Mouse (Mus musculus) heart, postnatal 25 days (tissue): Measurements from ENCODE around the gene Spata5. TPM values are rescaled to one million over a fixed set of nuclear protein-coding genes. Genes with fewer than 3 reads are reported as not detected.

Experiments
- DNase-seq: peaks from one replicate; pipeline ENCODE4 v3.0.0; 2022; ENCODE audit warnings: low spot score
- intact Hi-C: fragments of 180-260 bp; cut with DNase I; formaldehyde crosslinking; loops from one replicate; pipeline ENCODE4 v1.15.1; 2025
- total RNA-seq, 2 experiments: library from RNA; stranded (reverse); gene quantifications; 2 replicates each; pipeline ENCODE4 v1.2.3; 2021

Spata5 gene
- total RNA-seq, 2 experiments from 2014 or later: 11.9 to 13.7 TPM

GRCm38 (mm10) chr3:37418341-37418740 is 1.4 kb upstream of the Spata5 start:
- intact Hi-C loops: loop anchor here (10.0 kb wide), 1 partner anchor 554 kb away; the partner anchor contains the start of gene 4932438A13Rik
- DNase-seq: no peak

GRCm38 (mm10) chr3:37418961-37419457 is 687 bp upstream of the Spata5 start:
- intact Hi-C loops: loop anchor here (10.0 kb wide), 1 partner anchor 554 kb away; the partner anchor contains the start of gene 4932438A13Rik
- DNase-seq: no peak

- peak; percentile 76 for DNase-seq
- intact Hi-C loops: loop anchor here (10.0 kb wide), 1 partner anchor 1435 kb away; no protein-coding TSS in a partner anchor
These were observed 376 bp downstream of the Spata5 start, which contains the start of gene Nudt6 for GRCm38 (mm10) chr3:37420072-37420471. Nudt6 (minus strand) TSS chr3:37420211.

GRCm38 (mm10) chr3:37420641-37421040 is 945 bp downstream of the Spata5 start:
- intact Hi-C loops: loop anchor here (10.0 kb wide), 1 partner anchor 1434 kb away; no protein-coding TSS in a partner anchor
- DNase-seq: no peak

GRCm38 (mm10) chr3:37421179-37421578 is 1.5 kb downstream of the Spata5 start:
- intact Hi-C loops: loop anchor here (10.0 kb wide), 1 partner anchor 1434 kb away; no protein-coding TSS in a partner anchor
- DNase-seq: no peak

- intact Hi-C loops: loop anchor here (10.0 kb wide), 1 partner anchor 1429 kb away; no protein-coding TSS in a partner anchor
- no peak for DNase-seq
These were observed 6.4 kb downstream of the Spata5 start for GRCm38 (mm10) chr3:37426069-37426468.

- intact Hi-C loops: no loop called here
- no peak for DNase-seq
These were observed 10.7 kb downstream of the Spata5 start for GRCm38 (mm10) chr3:37430359-37430758.

- peak; percentile 1 for DNase-seq
These were observed 20.1 kb downstream of the Spata5 start for GRCm38 (mm10) chr3:37439770-37440169.

GRCm38 (mm10) chr3:37443409-37443808 is 23.7 kb downstream of the Spata5 start:
- intact Hi-C loops: no loop called here
- DNase-seq: no peak

More at GRCm38 (mm10) chr3:37439770-37440169, 20.1 kb downstream of the Spata5 start:
- intact Hi-C loops: no loop called here

GRCm38 (mm10) chr3:37455992-37456391 is 36.3 kb downstream of the Spata5 start:
- DNase-seq: no peak
- intact Hi-C loops: no loop called here

GRCm38 (mm10) chr3:37468170-37468569 is 48.5 kb downstream of the Spata5 start:
- no peak for DNase-seq
- intact Hi-C loops: loop anchor here (5.0 kb wide), 1 partner anchor 754 kb away; no protein-coding TSS in a partner anchor

- intact Hi-C loops: loop anchor here (5.0 kb wide), 1 partner anchor 753 kb away; no protein-coding TSS in a partner anchor
These were observed 49.7 kb downstream of the Spata5 start for GRCm38 (mm10) chr3:37469353-37469752.

GRCm38 (mm10) chr3:37470867-37471266 is 51.2 kb downstream of the Spata5 start:
- no peak for DNase-seq
- intact Hi-C loops: loop anchor here (5.0 to 10.0 kb wide), 5 partner anchors 134 to 731 kb away; no protein-coding TSS in a partner anchor

More at GRCm38 (mm10) chr3:37469353-37469752, 49.7 kb downstream of the Spata5 start:
- no peak for DNase-seq

GRCm38 (mm10) chr3:37472461-37472860 is 52.8 kb downstream of the Spata5 start:
- intact Hi-C loops: loop anchor here (2.0 to 10.0 kb wide), 6 partner anchors 132 to 730 kb away; no protein-coding TSS in a partner anchor
- no peak for DNase-seq

- no peak for DNase-seq
- intact Hi-C loops: loop anchor here (10.0 kb wide), 4 partner anchors 128 to 638 kb away; no protein-coding TSS in a partner anchor
These were observed 56.8 kb downstream of the Spata5 start for GRCm38 (mm10) chr3:37476485-37476884.

- DNase-seq: no peak
- intact Hi-C loops: loop anchor here (10.0 kb wide), 4 partner anchors 127 to 637 kb away; no protein-coding TSS in a partner anchor
These were observed 57.9 kb downstream of the Spata5 start for GRCm38 (mm10) chr3:37477438-37478188.

GRCm38 (mm10) chr3:37479771-37480170 is 60.1 kb downstream of the Spata5 start:
- intact Hi-C loops: loop anchor here (10.0 kb wide), 4 partner anchors 125 to 635 kb away; no protein-coding TSS in a partner anchor
- DNase-seq: no peak

- DNase-seq: no peak
- intact Hi-C loops: no loop called here
These were observed 61.6 kb downstream of the Spata5 start for GRCm38 (mm10) chr3:37481295-37481694.

GRCm38 (mm10) chr3:37482720-37483119 is 63.0 kb downstream of the Spata5 start:
- DNase-seq: no peak
- intact Hi-C loops: no loop called here

- DNase-seq: no peak
- intact Hi-C loops: no loop called here
These were observed 64.1 kb downstream of the Spata5 start for GRCm38 (mm10) chr3:37483709-37484265.
